ENCODE assay signal across 14 mouse cellular contexts in genomic region chr13:13546792-13547191, GRCm38 (mm10). TPM values are rescaled to one million over a fixed set of nuclear protein-coding genes. Genes with fewer than 3 reads are reported as not detected.
DNase-seq lines count a peak whose midpoint lies in the region; ATAC-seq and TF ChIP-seq lines count a peak whose summit lies in the region.
"Had no signal": no experiment of that assay in that cellular context is flagged by ENCODE, and none has a peak within 500 bp of the region (broad histone marks: within the 10 kb centered on the region; RNA-seq: fewer than 3 reads in every experiment).

No protein-coding gene starts in this region.

- no peak overlapping the region for H3K4me3 ChIP-seq in forebrain, embryonic 16.5 days (replicated peaks; ENCODE audit: low read length)
- H3K4me3 ChIP-seq in hindbrain, postnatal 0 days (ENCODE audit: low read length): no peak overlapping the region
- no peak overlapping the region for H3K4me3 ChIP-seq in hindbrain, embryonic 12.5 days
- H3K4me3 ChIP-seq: heart, embryonic 10.5 days; midbrain, embryonic 12.5 days had no signal

- WGBS in forebrain, embryonic 16.5 days: 49% methylated on average over 3 of the region's 3 CpGs
- WGBS in hindbrain, postnatal 0 days: 67% methylated on average over 3 of the region's 3 CpGs
- 72% methylated on average over 3 of the region's 3 CpGs for WGBS in hindbrain, embryonic 12.5 days

- peak; percentile 94 for DNase-seq in brain, adult 2 months (ENCODE audit: low read depth, low spot score)
- peak; percentile 80 for DNase-seq in layer of hippocampus, adult 9-10 months (ENCODE audit: low spot score)
- DNase-seq in left cerebral cortex, postnatal 25 days (ENCODE audit: low spot score in 2 of 2): peak; percentile 80 to 97
- DNase-seq in hindbrain, postnatal 0 days (ENCODE audit: low spot score): no peak
- DNase-seq: adrenal gland, adult 8-10 months; cerebellum, adult 11-12 months; embryo, embryonic 11 days had no signal

- H3K9ac ChIP-seq in forebrain, embryonic 16.5 days (replicated peaks; ENCODE audit: low read depth, low read length): no peak overlapping the region
- H3K9ac ChIP-seq in hindbrain, postnatal 0 days (replicated peaks; ENCODE audit: low read length): no peak overlapping the region
- H3K9ac ChIP-seq in hindbrain, embryonic 12.5 days: no peak overlapping the region
- H3K9ac ChIP-seq: hindbrain, embryonic 14.5 days; midbrain, embryonic 12.5 days had no signal

- H3K9me3 ChIP-seq in forebrain, embryonic 16.5 days (ENCODE audit: control insufficient read depth, low read length): no peaks in the 10 kb centered on the region
- H3K9me3 ChIP-seq in hindbrain, postnatal 0 days (ENCODE audit: low read length): no peaks in the 10 kb centered on the region
- no peaks in the 10 kb centered on the region; the same call in 1 of the 2 replicates for H3K9me3 ChIP-seq in hindbrain, embryonic 12.5 days (replicated peaks)
- H3K9me3 ChIP-seq: heart, embryonic 10.5 days had no signal

- peak; percentile 94 for ATAC-seq in forebrain, embryonic 16.5 days
- no peak for ATAC-seq in erythroid progenitor cell, adult 5-6 weeks (replicated peaks; ENCODE audit: low FRiP score, poor library complexity, severe bottlenecking)
- ATAC-seq in hindbrain, postnatal 0 days: no peak
- ATAC-seq in hindbrain, embryonic 12.5 days (ENCODE audit: low FRiP score): no peak

- H3K27ac ChIP-seq in forebrain, embryonic 16.5 days (ENCODE audit: low read length): no peak overlapping the region
- no peak overlapping the region for H3K27ac ChIP-seq in hindbrain, postnatal 0 days
- H3K27ac ChIP-seq in hindbrain, embryonic 12.5 days: no peak overlapping the region
- H3K27ac ChIP-seq: heart, embryonic 10.5 days; hindbrain, embryonic 14.5 days; midbrain, embryonic 12.5 days had no signal

- no peak for TF ChIP-seq CTCF in hindbrain, postnatal 0 days (IDR thresholded peaks at IDR 0.05; ENCODE audit: low read depth)

- H3K36me3 ChIP-seq in forebrain, embryonic 16.5 days (ENCODE audit: control insufficient read depth, insufficient read depth): no peaks in the 10 kb centered on the region
- no peaks in the 10 kb centered on the region for H3K36me3 ChIP-seq in hindbrain, postnatal 0 days (ENCODE audit: insufficient read depth, low read length)
- no peaks in the 10 kb centered on the region for H3K36me3 ChIP-seq in hindbrain, embryonic 12.5 days
- H3K36me3 ChIP-seq: heart, embryonic 10.5 days; midbrain, embryonic 12.5 days had no signal

- intact Hi-C loops in left cerebral cortex, postnatal 25 days (cut with DNase I): loop anchor here (1.0 to 5.0 kb wide), 4 partner anchors 9 to 156 kb away; no protein-coding TSS in a partner anchor

- no peaks in the 10 kb centered on the region for H3K27me3 ChIP-seq in forebrain, embryonic 16.5 days (replicated peaks; ENCODE audit: control insufficient read depth, insufficient read depth, low read length)
- H3K27me3 ChIP-seq in hindbrain, postnatal 0 days (ENCODE audit: insufficient read depth, low read length): no peaks in the 10 kb centered on the region
- no peaks in the 10 kb centered on the region for H3K27me3 ChIP-seq in hindbrain, embryonic 12.5 days
- H3K27me3 ChIP-seq: CH12.LX had no signal

- peaks cover 5% of the 10 kb centered on the region for H3K4me1 ChIP-seq in forebrain, embryonic 16.5 days (replicated peaks; ENCODE audit: control insufficient read depth, insufficient read depth, low read length)
- H3K4me1 ChIP-seq in hindbrain, postnatal 0 days (ENCODE audit: insufficient read depth, low read length): no peaks in the 10 kb centered on the region
- H3K4me1 ChIP-seq in hindbrain, embryonic 12.5 days: no peaks in the 10 kb centered on the region
- H3K4me1 ChIP-seq: midbrain, embryonic 12.5 days had no signal

- no peak overlapping the region for H3K4me2 ChIP-seq in forebrain, embryonic 16.5 days (ENCODE audit: low read length)
- no peak overlapping the region for H3K4me2 ChIP-seq in hindbrain, postnatal 0 days (ENCODE audit: low read depth, low read length)
- no peak overlapping the region for H3K4me2 ChIP-seq in hindbrain, embryonic 12.5 days (replicated peaks)
- H3K4me2 ChIP-seq: hindbrain, embryonic 14.5 days; midbrain, embryonic 12.5 days had no signal

RNA-seq across cellular contexts. Expression of gene Lyst, which starts 43.4 kb away (rescaled TPM):
- 4.8 and 6.0 TPM in 2 replicates for polyA plus RNA-seq in forebrain, embryonic 16.5 days (2015; fragmentation: Nextera tagmentation; extraction: Ambion mirVana)
- 10 to 100 TPM; 47.8 to 57.3 TPM for total RNA-seq in left cerebral cortex, postnatal 25 days (2021)
- 24.1 and 28.1 TPM in 2 replicates for total RNA-seq in erythroid progenitor cell, adult 5-6 weeks (2015; ENCODE audit: low replicate concordance)
- total RNA-seq in erythroid progenitor cell, adult 5-6 weeks (2017; ENCODE audit: low replicate concordance): 18.1 and 37.9 TPM in 2 replicates
- total RNA-seq in hindbrain, postnatal 0 days (2014; rRNA removed): 12.7 and 14.8 TPM in 2 replicates
- polyA plus RNA-seq in hindbrain, postnatal 0 days (2015; fragmentation: Nextera tagmentation; extraction: Ambion mirVana): 3.7 and 5.7 TPM in 2 replicates
- polyA plus RNA-seq in hindbrain, embryonic 12.5 days (2016; fragmentation: Nextera tagmentation; extraction: Ambion mirVana): 3.2 and 3.7 TPM in 2 replicates
